Mouse (Mus musculus): ENCODE data around the gene Ntrk3.

Gene Ntrk3

DNA sequence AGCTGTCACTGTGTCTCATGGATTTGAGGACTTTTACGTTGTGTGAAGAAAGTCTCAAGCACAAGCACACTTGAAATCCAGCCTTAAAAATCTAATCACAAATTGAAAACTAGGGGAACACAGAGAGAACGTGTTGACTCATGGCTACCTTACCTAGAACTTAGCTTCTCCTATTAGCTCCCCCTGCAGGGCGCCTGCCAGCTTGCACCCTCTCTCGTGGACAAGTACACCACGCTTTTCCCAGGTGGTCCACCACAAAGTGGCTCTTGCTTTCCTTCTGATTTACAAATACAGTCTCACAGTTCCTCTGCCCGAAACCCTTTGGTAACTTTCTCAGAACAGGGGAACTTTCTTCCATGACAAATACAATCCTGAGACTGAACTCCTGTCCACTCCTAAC lies 94.1 kb downstream of the Ntrk3 start:
- peak; percentile 19 for DNase-seq (ENCODE audit: low read depth, low spot score)

GRCm38 (mm10) chr7:78623686-78624085 lies 114.1 kb downstream of the Ntrk3 start:
- peak; percentile 64 for DNase-seq (ENCODE audit: low read depth, low spot score)

DNA sequence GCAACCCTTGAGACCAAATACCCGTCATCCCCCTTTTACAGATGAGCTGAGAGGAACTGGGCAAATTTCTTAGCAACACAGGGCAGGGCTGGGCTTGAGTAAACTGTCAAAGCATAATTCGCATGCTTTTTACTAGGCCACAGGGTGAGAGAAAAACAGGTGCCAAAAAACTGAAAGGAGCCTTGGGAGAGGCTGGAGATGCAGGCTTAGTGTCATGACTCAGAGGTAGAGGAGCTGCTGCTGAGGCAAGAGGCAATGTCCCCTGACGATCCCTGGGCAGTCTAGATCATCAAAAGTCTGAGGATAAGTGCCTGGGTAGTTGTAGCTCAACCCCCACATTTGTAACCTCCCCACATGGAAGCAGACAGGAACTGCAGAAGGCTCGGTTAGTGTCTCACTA lies 116.7 kb downstream of the Ntrk3 start:
- DNase-seq (ENCODE audit: low read depth, low spot score): peak; percentile 64

GRCm38 (mm10) chr7:78619818-78620577 lies 117.8 kb downstream of the Ntrk3 start:
- DNase-seq (ENCODE audit: low read depth, low spot score): no peak

GRCm38 (mm10) chr7:78605538-78606130 lies 132.2 kb downstream of the Ntrk3 start:
- DNase-seq (ENCODE audit: low read depth, low spot score): no peak

- DNase-seq (ENCODE audit: low read depth, low spot score): no peak
Observed at GRCm38 (mm10) chr7:78603922-78604321, 133.9 kb downstream of the Ntrk3 start.

DNA sequence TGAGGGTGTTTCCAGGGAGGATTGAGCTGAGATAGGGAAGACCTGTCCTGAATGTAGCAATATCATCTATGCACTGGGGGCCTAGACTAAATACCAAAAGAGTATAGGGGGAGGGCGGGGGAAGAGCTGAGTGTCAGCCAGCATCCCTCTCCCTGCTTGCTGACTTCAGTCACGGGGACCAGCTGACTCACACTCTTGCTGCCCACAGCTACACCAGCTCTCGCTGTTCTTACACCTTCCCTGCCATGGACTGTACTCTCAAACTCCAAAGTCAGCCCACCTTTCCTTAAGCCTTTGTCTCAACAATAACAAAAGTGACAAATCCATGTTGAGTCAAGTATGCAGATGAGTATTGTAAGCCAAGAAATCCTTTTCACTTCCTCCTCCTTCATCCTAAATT lies 136.0 kb downstream of the Ntrk3 start:
- peak; percentile 24 for DNase-seq (ENCODE audit: low read depth, low spot score)

DNA sequence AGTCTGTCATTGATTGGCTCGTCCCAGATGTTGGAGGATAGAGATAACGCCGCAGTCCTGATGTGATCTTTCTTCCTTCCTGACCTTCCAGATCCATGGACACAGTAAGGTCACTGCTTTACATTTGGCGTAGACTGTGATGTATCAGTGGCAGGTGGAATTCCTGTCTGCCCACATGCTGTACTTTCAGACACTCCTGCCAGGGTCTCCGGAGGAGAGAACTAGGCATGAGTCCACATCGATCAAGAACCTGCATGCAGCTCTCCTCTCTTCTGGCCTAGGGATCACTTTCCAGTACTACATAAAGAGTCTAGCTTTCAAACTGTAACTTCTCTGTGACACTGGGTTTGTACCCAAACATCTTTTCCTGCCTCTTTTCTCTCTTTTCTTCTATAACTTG lies 136.9 kb downstream of the Ntrk3 start:
- DNase-seq (ENCODE audit: low read depth, low spot score): no peak

GRCm38 (mm10) chr7:78599941-78600677 lies 137.7 kb downstream of the Ntrk3 start:
- DNase-seq (ENCODE audit: low read depth, low spot score): no peak

- DNase-seq (ENCODE audit: low read depth, low spot score): no peak
Observed at GRCm38 (mm10) chr7:78598147-78598546, 139.7 kb downstream of the Ntrk3 start.

DNA sequence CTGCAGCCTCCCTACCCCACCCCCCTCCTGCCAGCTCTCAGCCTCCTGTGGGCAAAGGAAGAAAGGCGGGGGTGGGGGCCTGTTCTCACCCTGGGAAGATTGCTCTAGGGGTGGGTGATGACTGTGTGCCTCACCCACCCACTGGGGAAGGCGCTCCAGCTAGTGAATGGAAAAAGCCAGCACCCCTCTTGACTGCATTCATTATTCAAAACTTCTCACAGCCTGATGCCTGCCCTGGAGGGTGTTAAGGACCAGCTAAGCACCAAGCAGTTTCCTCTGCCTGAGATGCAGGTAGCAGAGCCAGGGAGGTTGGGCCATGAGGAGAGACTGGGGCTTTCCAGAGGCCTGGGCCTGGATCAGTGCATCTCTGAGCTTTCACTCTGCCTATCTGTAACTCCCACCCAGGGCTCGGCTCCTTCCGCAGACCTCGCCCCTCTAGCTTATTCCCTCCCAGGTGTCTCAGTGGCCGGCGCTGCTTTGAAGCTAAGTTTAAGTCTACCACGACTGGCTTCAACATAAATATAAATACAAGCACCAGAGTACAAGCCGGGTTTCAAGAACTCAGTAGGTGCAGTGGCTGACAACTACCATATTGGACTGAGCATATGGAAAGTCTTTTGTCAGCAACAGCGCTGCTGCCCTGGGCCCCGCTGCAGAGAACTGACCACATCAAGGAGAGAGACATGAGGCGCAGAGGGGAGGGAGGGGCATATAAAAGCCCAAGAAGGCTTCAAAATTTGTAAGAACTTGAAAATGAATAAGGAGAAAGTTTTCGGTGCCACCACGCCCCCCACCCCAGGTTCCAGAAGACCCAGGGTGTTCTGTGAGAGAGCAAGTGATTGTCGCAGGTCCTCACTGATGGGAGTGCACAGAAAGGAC lies 140.3 kb downstream of the Ntrk3 start:
- peak; percentile 44 for DNase-seq (ENCODE audit: low read depth, low spot score)

- DNase-seq (ENCODE audit: low read depth, low spot score): peak; percentile 69
Observed at GRCm38 (mm10) chr7:78596556-78596955, 141.3 kb downstream of the Ntrk3 start.

DNA sequence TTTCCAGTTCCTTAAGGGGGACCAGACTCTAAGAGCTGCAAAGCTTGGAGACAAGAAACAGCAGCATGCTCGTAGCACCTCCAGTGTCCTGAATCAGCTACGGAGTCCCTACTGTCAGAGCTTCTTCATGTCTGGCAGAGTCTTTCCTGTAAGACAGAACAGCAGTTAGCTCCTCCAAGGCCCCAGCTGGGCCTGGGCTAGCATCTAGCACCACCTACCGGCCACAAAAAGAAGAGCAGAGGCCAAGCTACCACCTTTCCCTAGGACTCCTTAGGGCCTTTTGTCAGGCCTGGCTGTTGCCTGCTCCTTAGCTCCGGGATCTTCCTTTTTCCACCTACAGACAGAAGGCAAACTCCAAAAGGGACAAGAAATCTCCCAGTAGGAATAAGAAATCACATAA lies 141.9 kb downstream of the Ntrk3 start:
- DNase-seq (ENCODE audit: low read depth, low spot score): peak; percentile 89

GRCm38 (mm10) chr7:78592948-78593347 lies 144.9 kb downstream of the Ntrk3 start:
- no peak for DNase-seq (ENCODE audit: low read depth, low spot score)

- DNase-seq (ENCODE audit: low read depth, low spot score): no peak
Observed at GRCm38 (mm10) chr7:78592172-78592571, 145.6 kb downstream of the Ntrk3 start.

- no peak for DNase-seq (ENCODE audit: low read depth, low spot score)
Observed at GRCm38 (mm10) chr7:78589766-78590165, 148.0 kb downstream of the Ntrk3 start.

GRCm38 (mm10) chr7:78586800-78587199 lies 151.0 kb downstream of the Ntrk3 start:
- DNase-seq (ENCODE audit: low read depth, low spot score): no peak

DNA sequence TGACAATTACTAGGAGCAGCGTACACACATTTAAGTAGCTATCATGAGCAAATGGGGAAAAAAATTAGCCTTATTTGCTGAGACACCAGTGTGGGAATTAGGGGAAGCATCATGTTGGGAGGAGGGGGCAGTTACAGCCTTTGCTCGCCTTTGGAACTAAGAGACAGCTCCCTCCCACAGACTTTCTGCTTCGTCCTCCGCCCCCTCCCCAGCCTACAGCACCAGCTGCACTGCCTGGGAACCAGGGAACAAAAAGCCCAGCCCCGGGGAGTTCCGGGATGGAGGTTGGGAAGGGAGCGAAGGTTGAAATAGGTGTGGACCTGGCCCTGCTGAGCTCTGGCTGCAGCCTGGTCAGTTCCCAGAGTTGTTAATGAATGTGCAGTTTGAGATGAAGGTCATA lies 151.9 kb downstream of the Ntrk3 start:
- no peak for DNase-seq (ENCODE audit: low read depth, low spot score)

DNA sequence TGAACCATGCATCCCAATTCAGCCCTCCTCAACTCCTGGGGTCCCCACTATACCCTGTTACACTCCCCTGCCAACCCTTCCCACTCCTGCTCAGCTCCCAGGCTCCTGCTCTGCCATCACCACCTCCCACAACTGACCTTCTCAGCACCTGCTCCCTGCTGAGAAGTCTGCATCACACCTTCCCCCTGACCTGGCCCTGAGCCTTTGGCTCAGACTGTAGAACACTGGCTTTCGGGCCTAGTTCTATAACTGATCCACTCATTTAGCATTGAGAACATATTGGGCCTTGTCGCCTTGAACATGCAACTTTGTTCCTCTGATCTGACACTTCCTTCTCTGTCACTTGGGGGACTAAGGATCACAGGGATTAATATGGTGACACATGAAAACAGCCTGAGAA lies 152.9 kb downstream of the Ntrk3 start:
- DNase-seq (ENCODE audit: low read depth, low spot score): no peak

DNA sequence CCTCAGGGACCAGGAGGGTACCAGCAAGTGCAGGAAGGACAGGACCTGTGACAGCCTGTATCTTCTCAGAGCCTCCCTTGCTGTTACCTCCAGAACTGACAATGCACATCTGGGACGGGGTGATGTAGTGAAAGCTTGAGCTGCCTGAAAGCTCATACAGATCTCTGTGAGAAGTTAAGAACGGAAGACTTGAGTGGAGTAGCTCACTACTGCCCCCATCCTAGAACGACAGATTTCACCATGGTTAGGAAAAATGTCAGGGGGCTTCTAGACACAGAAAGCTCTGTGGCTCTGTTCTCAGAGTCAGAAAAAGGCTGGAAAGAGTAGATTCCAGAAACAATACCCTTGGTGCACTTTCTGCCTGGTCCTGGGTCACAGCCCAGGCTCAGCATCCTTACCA lies 153.3 kb downstream of the Ntrk3 start:
- DNase-seq (ENCODE audit: low read depth, low spot score): no peak

DNA sequence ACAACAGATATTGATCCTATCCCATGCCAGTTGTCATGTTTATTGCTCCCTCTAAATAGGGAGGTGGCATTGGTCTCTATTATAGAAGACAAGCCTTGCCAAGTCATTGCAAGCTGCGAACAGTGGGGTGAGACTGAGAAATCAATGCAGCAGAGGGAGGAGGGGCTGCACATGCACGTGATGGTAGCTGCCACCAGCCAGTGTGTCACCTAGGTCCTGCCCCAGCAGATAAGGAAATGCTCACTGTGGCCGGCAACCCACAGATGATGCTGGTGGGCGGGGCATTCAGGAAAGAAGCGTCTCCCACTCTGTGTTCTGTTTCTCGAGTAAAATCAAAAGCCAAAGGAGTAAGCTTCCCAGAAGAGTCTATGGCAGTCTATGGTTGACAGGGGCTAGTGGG lies 154.1 kb downstream of the Ntrk3 start:
- DNase-seq (ENCODE audit: low read depth, low spot score): no peak

DNA sequence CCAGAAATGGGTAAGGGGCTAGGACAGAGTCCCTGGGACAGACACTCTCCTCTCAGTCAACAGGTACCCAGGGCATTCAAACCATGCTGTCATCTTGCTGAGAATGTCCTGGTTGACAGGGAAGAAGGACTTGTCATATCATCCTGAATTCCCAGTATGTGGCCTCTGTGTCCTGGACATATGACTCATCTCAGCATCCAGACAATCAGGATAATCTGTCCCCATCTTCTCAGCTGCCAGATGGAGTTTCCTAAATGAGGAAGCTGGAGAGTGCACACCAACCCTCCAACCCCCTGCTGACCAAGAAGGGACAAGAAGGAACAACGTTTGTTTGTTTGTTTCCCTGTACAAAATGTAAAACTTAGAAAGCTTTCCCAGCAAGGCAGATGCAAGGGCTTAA lies 156.5 kb downstream of the Ntrk3 start:
- DNase-seq (ENCODE audit: low read depth, low spot score): no peak
